Mouse (Mus musculus) thymus, postnatal 10 days (tissue): ENCODE measurements around the gene Slc38a8.
A peak's percentile ranks its signal among the peaks of the same experiment; 100 is the strongest.

ENCODE experiments used
- DNase-seq, 2 experiments: peaks; one replicate each; pipeline ENCODE4 v3.0.0; 2021; ENCODE audit warnings: low spot score in 2 of 2

The Slc38a8 gene

GRCm38 (mm10) chr8:119487093-119487492, 14.4 kb downstream of the Slc38a8 start:
- DNase-seq: no peak

- DNase-seq: no peak
Measured at GRCm38 (mm10) chr8:119484145-119484896, 17.2 kb downstream of the Slc38a8 start.

GRCm38 (mm10) chr8:119478684-119479083, 22.8 kb downstream of the Slc38a8 start:
- DNase-seq: no peak

GRCm38 (mm10) chr8:119468091-119468490, 33.4 kb downstream of the Slc38a8 start:
- no peak for DNase-seq

- DNase-seq: no peak
Measured at GRCm38 (mm10) chr8:119466794-119467193, 34.7 kb downstream of the Slc38a8 start.

- DNase-seq: peak; percentile 25 to 38
Measured at GRCm38 (mm10) chr8:119466105-119466504, 35.4 kb downstream of the Slc38a8 start.

- DNase-seq: no peak
Measured at GRCm38 (mm10) chr8:119463709-119464108, 37.8 kb downstream of the Slc38a8 start.

- no peak for DNase-seq
Measured at GRCm38 (mm10) chr8:119461356-119461755, 40.1 kb downstream of the Slc38a8 start.

GRCm38 (mm10) chr8:119459724-119460123, 41.8 kb downstream of the Slc38a8 start:
- no peak for DNase-seq

- no peak for DNase-seq
Measured at GRCm38 (mm10) chr8:119456045-119456444, 45.5 kb downstream of the Slc38a8 start.

GRCm38 (mm10) chr8:119452919-119453318, 48.6 kb downstream of the Slc38a8 start:
- no peak for DNase-seq

- DNase-seq: no peak
Measured at GRCm38 (mm10) chr8:119451131-119451530, 50.4 kb downstream of the Slc38a8 start.

GRCm38 (mm10) chr8:119449627-119450026, 51.9 kb downstream of the Slc38a8 start:
- DNase-seq: no peak

GRCm38 (mm10) chr8:119447781-119448170, 53.7 kb downstream of the Slc38a8 start:
- DNase-seq: no peak

GRCm38 (mm10) chr8:119446990-119447780, 54.3 kb downstream of the Slc38a8 start:
- no peak for DNase-seq

GRCm38 (mm10) chr8:119446211-119446989, 55.1 kb downstream of the Slc38a8 start, which contains the start of gene Necab2:
Gene Necab2, plus strand, starts transcription at chr8:119446719.
- DNase-seq: peak; percentile 56 to 84

- no peak for DNase-seq
Measured at GRCm38 (mm10) chr8:119442970-119443369, 58.5 kb downstream of the Slc38a8 start.

- DNase-seq: no peak
Measured at GRCm38 (mm10) chr8:119442013-119442412, 59.5 kb downstream of the Slc38a8 start.

- no peak for DNase-seq
Measured at GRCm38 (mm10) chr8:119440952-119441270, 60.6 kb downstream of the Slc38a8 start.

GRCm38 (mm10) chr8:119440250-119440951, 61.1 kb downstream of the Slc38a8 start:
- peak in 1 of 2 experiments; percentile 49 for DNase-seq

GRCm38 (mm10) chr8:119439893-119440249, 61.6 kb downstream of the Slc38a8 start:
- no peak for DNase-seq

GRCm38 (mm10) chr8:119439424-119439823, 62.1 kb downstream of the Slc38a8 start:
- DNase-seq: no peak
